Mouse (Mus musculus): ENCODE measurements at regions not wholly inside any gene's neighbourhood (a gene's known extent, or its start where the extent isn't known, plus 50 kb on each side); places are given as distances from the start of the nearest gene placed in this dataset.
"Not testable (repeated sequence)": the region's sequence is repeated elsewhere in the genome, so short reads cannot be mapped to it uniquely, and the experiment has no call there.

GRCm38 (mm10) chr8:109312731-109313130 lies 181.1 kb upstream of the Pmfbp1 start:
- no peak for DNase-seq (ENCODE audit: low read depth)

GRCm38 (mm10) chr8:109320955-109321354 lies 172.9 kb upstream of the Pmfbp1 start:
- DNase-seq (ENCODE audit: low read depth), result no peak

- no peak for DNase-seq (ENCODE audit: low read depth)
These were observed 170.5 kb upstream of the Pmfbp1 start for GRCm38 (mm10) chr8:109323351-109323750.

GRCm38 (mm10) chr8:109324241-109324640 lies 169.6 kb upstream of the Pmfbp1 start:
- DNase-seq (ENCODE audit: low read depth), result no peak

GRCm38 (mm10) chr8:109336203-109336602 lies 157.6 kb upstream of the Pmfbp1 start:
- no peak for DNase-seq (ENCODE audit: low read depth)

- no peak for DNase-seq (ENCODE audit: low read depth)
These were observed 155.5 kb upstream of the Pmfbp1 start for GRCm38 (mm10) chr8:109338220-109338835.

- not testable (repeated sequence) for DNase-seq (ENCODE audit: low read depth)
These were observed 153.2 kb upstream of the Pmfbp1 start for GRCm38 (mm10) chr8:109340647-109341046.

- DNase-seq (ENCODE audit: low read depth), result no peak
These were observed 138.7 kb upstream of the Pmfbp1 start for GRCm38 (mm10) chr8:109355168-109355567.

GRCm38 (mm10) chr8:109359396-109360051 lies 134.3 kb upstream of the Pmfbp1 start:
- DNase-seq (ENCODE audit: low read depth), result no peak

- DNase-seq (ENCODE audit: low read depth), result no peak
These were observed 133.6 kb upstream of the Pmfbp1 start for GRCm38 (mm10) chr8:109360081-109360715.

GRCm38 (mm10) chr8:109360904-109361303 lies 132.9 kb upstream of the Pmfbp1 start:
- DNase-seq (ENCODE audit: low read depth), result no peak

- DNase-seq (ENCODE audit: low read depth), result no peak
These were observed 132.1 kb upstream of the Pmfbp1 start for GRCm38 (mm10) chr8:109361575-109362361.

GRCm38 (mm10) chr8:109363185-109363845 lies 130.5 kb upstream of the Pmfbp1 start:
- DNase-seq (ENCODE audit: low read depth), result no peak

GRCm38 (mm10) chr8:109373977-109374376 lies 119.8 kb upstream of the Pmfbp1 start:
- no peak for DNase-seq (ENCODE audit: low read depth)

- no peak for DNase-seq (ENCODE audit: low read depth)
These were observed 108.9 kb upstream of the Pmfbp1 start for GRCm38 (mm10) chr8:109384881-109385280.

- no peak for DNase-seq (ENCODE audit: low read depth)
These were observed 98.5 kb upstream of the Pmfbp1 start for GRCm38 (mm10) chr8:109395133-109395855.

- DNase-seq (ENCODE audit: low read depth), result no peak
These were observed 94.2 kb upstream of the Pmfbp1 start for GRCm38 (mm10) chr8:109399616-109400015.

GRCm38 (mm10) chr8:109400192-109400591 lies 93.6 kb upstream of the Pmfbp1 start:
- no peak for DNase-seq (ENCODE audit: low read depth)

- no peak for DNase-seq (ENCODE audit: low read depth)
These were observed 85.9 kb upstream of the Pmfbp1 start for GRCm38 (mm10) chr8:109407913-109408312.

- DNase-seq (ENCODE audit: low read depth), result no peak
These were observed 83.3 kb upstream of the Pmfbp1 start for GRCm38 (mm10) chr8:109410531-109410930.

GRCm38 (mm10) chr8:109413386-109413785 lies 80.4 kb upstream of the Pmfbp1 start:
- no peak for DNase-seq (ENCODE audit: low read depth)
